Comparison of ENCODE assay signal across 8 mouse cellular contexts in the genomic region with DNA sequence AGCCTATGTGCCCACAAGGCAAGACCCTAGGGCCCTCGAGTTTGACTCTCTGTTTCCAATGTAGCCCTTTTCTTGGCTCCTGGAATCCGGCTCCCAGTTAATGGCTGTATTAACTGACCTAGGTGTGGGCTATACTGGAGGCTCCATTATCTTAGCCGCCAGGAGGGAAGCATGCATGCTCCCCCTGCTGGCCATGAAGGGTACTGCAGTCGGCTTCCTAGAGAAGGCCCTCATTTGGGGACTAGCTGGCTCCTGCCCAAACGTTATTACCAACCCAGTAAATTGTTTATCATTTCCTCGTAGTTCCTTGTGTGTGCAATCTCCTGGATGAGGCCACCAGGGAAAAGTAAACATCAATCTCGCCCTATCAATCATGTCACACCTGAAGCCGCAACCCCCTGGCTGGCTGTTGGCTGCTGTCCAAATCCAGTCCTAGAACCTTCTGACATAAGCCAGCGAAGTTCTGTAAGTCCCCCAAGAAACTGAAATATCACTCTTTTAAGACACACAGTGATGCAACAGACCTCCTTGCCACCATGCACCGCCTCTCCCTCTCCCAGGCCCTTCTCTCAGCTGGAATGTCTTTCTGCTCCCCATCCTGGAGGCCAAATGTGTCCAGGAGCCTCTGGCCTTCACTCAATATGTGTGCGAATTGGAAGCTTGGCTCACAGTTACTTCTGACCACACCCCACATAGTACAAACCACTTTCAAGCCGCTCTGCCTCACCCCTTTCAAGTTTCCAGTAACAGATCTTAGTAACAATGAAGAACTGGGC. TPM values are rescaled to one million over a fixed set of nuclear protein-coding genes. Genes with fewer than 3 reads are reported as not detected.
DNase-seq lines count a peak whose midpoint lies in the region; ATAC-seq and TF ChIP-seq lines count a peak whose summit lies in the region.

No protein-coding gene starts in this region.

- H3K27me3 ChIP-seq in liver, embryonic 14.5 days (ENCODE audit: control insufficient read depth, insufficient read depth, low read length), result no peaks in the 10 kb centered on the region

- H3K9me3 ChIP-seq in liver, embryonic 14.5 days (ENCODE audit: control insufficient read depth, low read length), result no peaks in the 10 kb centered on the region

- no peaks in the 10 kb centered on the region for H3K36me3 ChIP-seq in liver, embryonic 14.5 days (replicated peaks; ENCODE audit: control insufficient read depth, insufficient read depth, low read depth)

- H3K4me1 ChIP-seq in liver, embryonic 14.5 days (replicated peaks; ENCODE audit: control insufficient read depth in 2 of 2, insufficient read depth in 2 of 2, low read length in 1 of 2), result no peaks in the 10 kb centered on the region
- H3K4me1 ChIP-seq in olfactory bulb, adult 2 months (ENCODE audit: control insufficient read depth, insufficient read depth, low read length), result 0 out of 2 replicates have a peak, but pooled peaks cover 8% of the 10 kb centered on the region

- peak; percentile 96 for TF ChIP-seq CTCF in liver, embryonic 14.5 days (IDR thresholded peaks at IDR 0.05; ENCODE audit: low read depth)
- TF ChIP-seq CTCF in olfactory bulb, adult 2 months (IDR thresholded peaks at IDR 0.05; ENCODE audit: insufficient read depth, low read depth, low read length), result peak; percentile 72; the same call in 1 of the 2 replicates

- DNase-seq in 416B (ENCODE audit: low read depth) (peak; percentile 43), NIH3T3 (ENCODE audit: low read depth) (peak; percentile 82)
- DNase-seq in cerebellum, postnatal 10 days, result peak; percentile 89 to 92
- DNase-seq in gastrocnemius, adult 18-20 months (ENCODE audit: low spot score), result peak; percentile 50
- DNase-seq in kidney, adult 18-20 months, result peak; percentile 79
- DNase-seq in liver, embryonic 14.5 days (ENCODE audit: low read depth in 3 of 3, low spot score in 3 of 3), result peak in 2 of 3 experiments; percentile 6 to 14
- peak; percentile 76 for DNase-seq in thymus, postnatal 4 days

- H3K27ac ChIP-seq in liver, embryonic 14.5 days, result no peak overlapping the region
- H3K27ac ChIP-seq in olfactory bulb, adult 2 months (ENCODE audit: insufficient read depth, low read depth, low read length), result no peak overlapping the region

- no peak overlapping the region for H3K9ac ChIP-seq in liver, embryonic 14.5 days (replicated peaks)

- WGBS in liver, embryonic 14.5 days (ENCODE audit: insufficient replicate concordance), result 36% methylated on average over 12 of the region's 12 CpGs
- 62% methylated on average over 12 of the region's 12 CpGs for WGBS in olfactory bulb, adult 2 months

- H3K4me2 ChIP-seq in liver, embryonic 14.5 days (ENCODE audit: low read depth), result no peak overlapping the region

- no peak overlapping the region for H3K4me3 ChIP-seq in liver, embryonic 14.5 days (ENCODE audit: insufficient read depth in 1 of 2, low read depth in 2 of 2, low read length in 2 of 2)
- H3K4me3 ChIP-seq in olfactory bulb, adult 2 months (ENCODE audit: insufficient read depth, low read depth, low read length), result no peak overlapping the region

- no peak for TF ChIP-seq EP300 in liver, embryonic 14.5 days (IDR thresholded peaks at IDR 0.05; ENCODE audit: low read depth)

- no peak for TF ChIP-seq POLR2A in olfactory bulb, adult 2 months (IDR thresholded peaks at IDR 0.05; ENCODE audit: insufficient read depth, low read depth, low read length)

- no peak for ATAC-seq in liver, embryonic 14.5 days (ENCODE audit: insufficient read depth)

RNA-seq across cellular contexts. Expression of a gene that starts 7.6 kb away (rescaled TPM):
- 10 to 100 TPM; 14.9 to 16.6 TPM for total RNA-seq in gastrocnemius, adult 18-20 months (2021)
- polyA plus RNA-seq in liver, embryonic 14.5 days (2012; rRNA removed), result 4.1 and 4.9 TPM in 2 replicates
- polyA plus RNA-seq in liver, embryonic 14.5 days (2014; fragmentation: Nextera tagmentation; extraction: Ambion mirVana), result 1.9 and 3.2 TPM in 2 replicates
- polyA plus RNA-seq in olfactory bulb, adult 2 months (2012; ENCODE audit: insufficient read depth, insufficient read length, low replicate concordance, missing spikeins), result not detected in 2 replicates

Comparison
In these comparisons a context has a peak if more than half of its experiments do, and no peak if none do; other contexts are left out.
1. DNase-seq: peak in every context shown above with its lines; median percentile 90 in cerebellum, postnatal 10 days; 82 in NIH3T3; 79 in kidney, adult 18-20 months; 76 in thymus, postnatal 4 days; 50 in gastrocnemius, adult 18-20 months; 43 in 416B; 10 in liver, embryonic 14.5 days.